Mouse (Mus musculus): ENCODE data around the gene Trappc12. TPM values are rescaled to one million over a fixed set of nuclear protein-coding genes. Genes with fewer than 3 reads are reported as not detected.
A peak's percentile ranks its signal among the peaks of the same experiment; 100 is the strongest.

The Trappc12 gene
- polyA plus RNA-seq, 1 experiment from 2014 or later: 38.7 TPM

- H3K27me3 ChIP-seq (ENCODE audit: control insufficient read depth, insufficient read depth, low read length): no peaks in the 10 kb centered on the region
- H3K36me3 ChIP-seq (ENCODE audit: control insufficient read depth, insufficient read depth, low read length): no peaks in the 10 kb centered on the region
- no peak overlapping the region for H3K4me3 ChIP-seq (ENCODE audit: low read depth, low read length)
- H3K4me2 ChIP-seq (ENCODE audit: low read depth): no peak overlapping the region
- WGBS: 30% methylated on average over 4 of the region's 4 CpGs
- peaks cover 34% of the 10 kb centered on the region for H3K4me1 ChIP-seq (ENCODE audit: control insufficient read depth, insufficient read depth, low read length)
- peak; percentile 36 for DNase-seq (ENCODE audit: low spot score)
- H3K27ac ChIP-seq (ENCODE audit: low read depth, low read length): no peak overlapping the region
- no peak for ATAC-seq (ENCODE audit: insufficient read depth, low FRiP score, low TSS enrichment)
- no peaks in the 10 kb centered on the region for H3K9me3 ChIP-seq (ENCODE audit: control insufficient read depth, low read length)
- H3K9ac ChIP-seq (ENCODE audit: low read length): no peak overlapping the region
These were observed 34.1 kb upstream of the Trappc12 start for GRCm38 (mm10) chr12:28784355-28784754.

GRCm38 (mm10) chr12:28782637-28783036, 32.4 kb upstream of the Trappc12 start:
- Histone ChIP-seq H3K36me3 (ENCODE audit: control insufficient read depth, insufficient read depth, low read length) (no peaks in the 10 kb centered on the region), H3K4me1 (ENCODE audit: control insufficient read depth, insufficient read depth, low read length) (peaks cover 34% of the 10 kb centered on the region), H3K4me2 (ENCODE audit: low read depth) (no peak overlapping the region), H3K27me3 (ENCODE audit: control insufficient read depth, insufficient read depth, low read length) (no peaks in the 10 kb centered on the region), H3K4me3 (ENCODE audit: low read depth, low read length) (no peak overlapping the region), H3K27ac (ENCODE audit: low read depth, low read length) (0 out of 2 replicates have a peak overlapping the region, but pooled peaks have one; percentile 23), H3K9ac (ENCODE audit: low read length) (no peak overlapping the region), H3K9me3 (ENCODE audit: control insufficient read depth, low read length) (no peaks in the 10 kb centered on the region)
- WGBS: 95% methylated on average over 3 of the region's 3 CpGs
- ATAC-seq (ENCODE audit: insufficient read depth, low FRiP score, low TSS enrichment): no peak
- no peak for DNase-seq (ENCODE audit: low spot score)

GRCm38 (mm10) chr12:28780180-28780579, 29.9 kb upstream of the Trappc12 start:
- Histone ChIP-seq H3K36me3 (ENCODE audit: control insufficient read depth, insufficient read depth, low read length) (no peaks in the 10 kb centered on the region), H3K9ac (ENCODE audit: low read length) (no peak overlapping the region), H3K4me1 (ENCODE audit: control insufficient read depth, insufficient read depth, low read length) (peaks cover 29% of the 10 kb centered on the region), H3K27ac (ENCODE audit: low read depth, low read length) (no peak overlapping the region), H3K4me3 (ENCODE audit: low read depth, low read length) (no peak overlapping the region), H3K4me2 (ENCODE audit: low read depth) (no peak overlapping the region), H3K9me3 (ENCODE audit: control insufficient read depth, low read length) (no peaks in the 10 kb centered on the region), H3K27me3 (ENCODE audit: control insufficient read depth, insufficient read depth, low read length) (no peaks in the 10 kb centered on the region)
- ATAC-seq (ENCODE audit: insufficient read depth, low FRiP score, low TSS enrichment) (no peak), DNase-seq (ENCODE audit: low spot score) (no peak)
- 56% methylated on average over 7 of the region's 7 CpGs for WGBS

GRCm38 (mm10) chr12:28775627-28776026, 25.4 kb upstream of the Trappc12 start:
- H3K4me1 ChIP-seq (ENCODE audit: control insufficient read depth, insufficient read depth, low read length): peaks cover 3% of the 10 kb centered on the region
- ATAC-seq (ENCODE audit: insufficient read depth, low FRiP score, low TSS enrichment) (no peak), DNase-seq (ENCODE audit: low spot score) (no peak)
- H3K9ac ChIP-seq (ENCODE audit: low read length): no peak overlapping the region
- H3K9me3 ChIP-seq (ENCODE audit: control insufficient read depth, low read length): no peaks in the 10 kb centered on the region
- 90% methylated on average over 6 of the region's 6 CpGs for WGBS
- no peak overlapping the region for H3K4me3 ChIP-seq (ENCODE audit: low read depth, low read length)
- H3K27ac ChIP-seq (ENCODE audit: low read depth, low read length): no peak overlapping the region
- no peaks in the 10 kb centered on the region for H3K36me3 ChIP-seq (ENCODE audit: control insufficient read depth, insufficient read depth, low read length)
- H3K27me3 ChIP-seq (ENCODE audit: control insufficient read depth, insufficient read depth, low read length): no peaks in the 10 kb centered on the region
- no peak overlapping the region for H3K4me2 ChIP-seq (ENCODE audit: low read depth)

DNA sequence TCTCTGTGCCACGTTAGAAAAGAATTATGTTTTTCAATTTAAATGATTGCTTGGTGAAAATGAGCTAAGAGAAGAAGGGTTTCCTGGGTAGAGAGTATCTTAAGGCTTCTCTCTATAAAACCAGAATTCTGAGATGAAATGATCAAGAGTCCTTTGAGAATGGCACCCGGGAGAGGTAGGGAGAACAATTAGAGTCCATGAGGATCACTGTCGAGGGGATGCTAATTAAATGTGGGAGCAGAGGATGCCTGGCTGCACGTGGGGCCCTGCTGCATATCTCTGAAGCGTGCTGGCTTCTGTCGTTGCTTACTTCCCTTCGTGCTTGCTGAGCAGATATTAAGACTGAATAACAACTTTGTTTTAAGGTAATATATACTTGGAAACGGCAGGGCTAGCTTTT, 24.8 kb upstream of the Trappc12 start:
- Histone ChIP-seq H3K4me1 (ENCODE audit: control insufficient read depth, insufficient read depth, low read length) (no peaks in the 10 kb centered on the region; the same call in 1 of the 2 replicates), H3K27ac (ENCODE audit: low read depth, low read length) (no peak overlapping the region), H3K9me3 (ENCODE audit: control insufficient read depth, low read length) (no peaks in the 10 kb centered on the region), H3K4me2 (ENCODE audit: low read depth) (no peak overlapping the region), H3K9ac (ENCODE audit: low read length) (no peak overlapping the region), H3K36me3 (ENCODE audit: control insufficient read depth, insufficient read depth, low read length) (no peaks in the 10 kb centered on the region), H3K27me3 (ENCODE audit: control insufficient read depth, insufficient read depth, low read length) (no peaks in the 10 kb centered on the region), H3K4me3 (ENCODE audit: low read depth, low read length) (no peak overlapping the region)
- ATAC-seq (ENCODE audit: insufficient read depth, low FRiP score, low TSS enrichment): no peak
- no peak for DNase-seq (ENCODE audit: low spot score)
- WGBS: 48% methylated on average over 8 of the region's 8 CpGs

GRCm38 (mm10) chr12:28773815-28774214, 23.5 kb upstream of the Trappc12 start:
- no peak for DNase-seq (ENCODE audit: low spot score)
- no peaks in the 10 kb centered on the region for H3K27me3 ChIP-seq (ENCODE audit: control insufficient read depth, insufficient read depth, low read length)
- 74% methylated on average over 3 of the region's 3 CpGs for WGBS
- H3K9ac ChIP-seq (ENCODE audit: low read length): no peak overlapping the region
- H3K27ac ChIP-seq (ENCODE audit: low read depth, low read length): no peak overlapping the region
- no peaks in the 10 kb centered on the region for H3K9me3 ChIP-seq (ENCODE audit: control insufficient read depth, low read length)
- H3K36me3 ChIP-seq (ENCODE audit: control insufficient read depth, insufficient read depth, low read length): no peaks in the 10 kb centered on the region
- ATAC-seq (ENCODE audit: insufficient read depth, low FRiP score, low TSS enrichment): no peak; the same call in 1 of the 2 replicates
- no peak overlapping the region for H3K4me3 ChIP-seq (ENCODE audit: low read depth, low read length)
- H3K4me1 ChIP-seq (ENCODE audit: control insufficient read depth, insufficient read depth, low read length): no peaks in the 10 kb centered on the region
- no peak overlapping the region for H3K4me2 ChIP-seq (ENCODE audit: low read depth)

GRCm38 (mm10) chr12:28769953-28770352, 19.7 kb upstream of the Trappc12 start:
- ATAC-seq (ENCODE audit: insufficient read depth, low FRiP score, low TSS enrichment): no peak
- Histone ChIP-seq H3K4me3 (ENCODE audit: low read depth, low read length) (no peak overlapping the region), H3K36me3 (ENCODE audit: control insufficient read depth, insufficient read depth, low read length) (no peaks in the 10 kb centered on the region), H3K4me2 (ENCODE audit: low read depth) (no peak overlapping the region), H3K9me3 (ENCODE audit: control insufficient read depth, low read length) (no peaks in the 10 kb centered on the region), H3K9ac (ENCODE audit: low read length) (no peak overlapping the region), H3K27me3 (ENCODE audit: control insufficient read depth, insufficient read depth, low read length) (no peaks in the 10 kb centered on the region), H3K27ac (ENCODE audit: low read depth, low read length) (no peak overlapping the region), H3K4me1 (ENCODE audit: control insufficient read depth, insufficient read depth, low read length) (no peaks in the 10 kb centered on the region)
- no peak for DNase-seq (ENCODE audit: low spot score)
- 90% methylated on average over 7 of the region's 7 CpGs for whole genome bisulfite sequencing

- Histone ChIP-seq H3K27me3 (ENCODE audit: control insufficient read depth, insufficient read depth, low read length) (no peaks in the 10 kb centered on the region), H3K9me3 (ENCODE audit: control insufficient read depth, low read length) (no peaks in the 10 kb centered on the region), H3K36me3 (ENCODE audit: control insufficient read depth, insufficient read depth, low read length) (no peaks in the 10 kb centered on the region), H3K9ac (ENCODE audit: low read length) (no peak overlapping the region), H3K4me2 (ENCODE audit: low read depth) (no peak overlapping the region), H3K4me1 (ENCODE audit: control insufficient read depth, insufficient read depth, low read length) (peaks cover 3% of the 10 kb centered on the region; the same call in 1 of the 2 replicates), H3K27ac (ENCODE audit: low read depth, low read length) (no peak overlapping the region), H3K4me3 (ENCODE audit: low read depth, low read length) (no peak overlapping the region)
- 83% methylated on average over 4 of the region's 4 CpGs for WGBS
- no peak for ATAC-seq (ENCODE audit: insufficient read depth, low FRiP score, low TSS enrichment)
- DNase-seq (ENCODE audit: low spot score): no peak
These were observed 5.7 kb upstream of the Trappc12 start for GRCm38 (mm10) chr12:28756019-28756418.

- H3K27ac ChIP-seq (ENCODE audit: low read depth, low read length): no peak within 1 kb of the TSS
- H3K27me3 ChIP-seq (ENCODE audit: control insufficient read depth, insufficient read depth, low read length): no peaks in the 10 kb centered on the region
- 4% methylated on average over 36 of the region's 36 CpGs for WGBS
- ATAC-seq (ENCODE audit: insufficient read depth, low FRiP score, low TSS enrichment) (peak; percentile 80), DNase-seq (ENCODE audit: low spot score) (peak; percentile 89)
- H3K9me3 ChIP-seq (ENCODE audit: control insufficient read depth, low read length): no peaks in the 10 kb centered on the region
- H3K4me2 ChIP-seq (ENCODE audit: low read depth): peak within 1 kb of the TSS; percentile 92
- peaks cover 3% of the 10 kb centered on the region; the same call in 1 of the 2 replicates for H3K4me1 ChIP-seq (ENCODE audit: control insufficient read depth, insufficient read depth, low read length)
- H3K4me3 ChIP-seq (ENCODE audit: low read depth, low read length): peak within 1 kb of the TSS; percentile 86
- no peaks in the 10 kb centered on the region for H3K36me3 ChIP-seq (ENCODE audit: control insufficient read depth, insufficient read depth, low read length)
- H3K9ac ChIP-seq (ENCODE audit: low read length): peak within 1 kb of the TSS; percentile 77
These were observed 1.4 kb upstream of the Trappc12 start, which contains the start of gene Eipr1 for GRCm38 (mm10) chr12:28751508-28752263. Eipr1 (plus strand) TSS chr12:28751803.
